Mouse (Mus musculus): ENCODE results near the gene Ms4a13. TPM values are rescaled to one million over a fixed set of nuclear protein-coding genes. Genes with fewer than 3 reads are reported as not detected.
"Not testable (repeated sequence)": the region's sequence is repeated elsewhere in the genome, so short reads cannot be mapped to it uniquely, and the experiment has no call there.

Gene Ms4a13
- total RNA-seq (2021) = not detected
- long read RNA-seq, experiment 1 = 0 reads
- long read RNA-seq, experiment 2 = 0 reads

GRCm38 (mm10) chr19:11196546-11196945 is at the start of gene Ms4a13:
Ms4a13 (minus strand) TSS chr19:11196737.
- intact Hi-C loops (cut with DNase I) = no loop called here
- DNase-seq = no peak

- no peak for DNase-seq
- intact Hi-C loops (cut with DNase I) = no loop called here
Observed at GRCm38 (mm10) chr19:11244230-11244629, 47.7 kb upstream of the Ms4a13 start.

GRCm38 (mm10) chr19:11242560-11242959 is 46.0 kb upstream of the Ms4a13 start:
- intact Hi-C loops (cut with DNase I) = no loop called here
- DNase-seq = no peak

- DNase-seq = no peak
- intact Hi-C loops (cut with DNase I) = no loop called here
Observed at GRCm38 (mm10) chr19:11235820-11236219, 39.3 kb upstream of the Ms4a13 start.

- intact Hi-C loops (cut with DNase I) = no loop called here
- DNase-seq = no peak
Observed at GRCm38 (mm10) chr19:11234921-11235735, 38.6 kb upstream of the Ms4a13 start.

GRCm38 (mm10) chr19:11234244-11234643 is 37.7 kb upstream of the Ms4a13 start:
- DNase-seq = no peak
- intact Hi-C loops (cut with DNase I) = no loop called here

GRCm38 (mm10) chr19:11232348-11232747 is 35.8 kb upstream of the Ms4a13 start, which contains the start of gene Ms4a12:
Ms4a12 (minus strand) TSS chr19:11232448.
- no peak for DNase-seq
- intact Hi-C loops (cut with DNase I) = no loop called here

- intact Hi-C loops (cut with DNase I) = no loop called here
- DNase-seq = no peak
Observed at GRCm38 (mm10) chr19:11192552-11192951, 4.0 kb downstream of the Ms4a13 start.

- intact Hi-C loops (cut with DNase I) = no loop called here
- peak; percentile 8 to 14 for DNase-seq
Observed at GRCm38 (mm10) chr19:11184121-11184520, 12.4 kb downstream of the Ms4a13 start.

- intact Hi-C loops (cut with DNase I) = no loop called here
- no peak for DNase-seq
Observed at GRCm38 (mm10) chr19:11177464-11177863, 19.1 kb downstream of the Ms4a13 start.

- DNase-seq = peak in 1 of 2 experiments; percentile 5
- intact Hi-C loops (cut with DNase I) = no loop called here
Observed at GRCm38 (mm10) chr19:11165172-11165571, 31.4 kb downstream of the Ms4a13 start, which contains the start of gene 1700025F22Rik. 1700025F22Rik (minus strand) TSS chr19:11165320.

- DNase-seq; intact Hi-C loops (cut with DNase I): not testable (repeated sequence)
Observed at GRCm38 (mm10) chr19:11157890-11158289, 38.6 kb downstream of the Ms4a13 start.

GRCm38 (mm10) chr19:11135336-11135735 is 61.2 kb downstream of the Ms4a13 start:
- no peak for DNase-seq
- intact Hi-C loops (cut with DNase I) = no loop called here

- no peak for DNase-seq
- intact Hi-C loops (cut with DNase I) = no loop called here
Observed at GRCm38 (mm10) chr19:11134852-11135251, 61.7 kb downstream of the Ms4a13 start.

- DNase-seq; intact Hi-C loops (cut with DNase I): not testable (repeated sequence)
Observed at GRCm38 (mm10) chr19:11130776-11131175, 65.8 kb downstream of the Ms4a13 start, which contains the start of gene 1700017D01Rik. 1700017D01Rik (minus strand) TSS chr19:11130876.

GRCm38 (mm10) chr19:11129702-11130101 is 66.8 kb downstream of the Ms4a13 start:
- DNase-seq = no peak
- intact Hi-C loops (cut with DNase I) = no loop called here

- intact Hi-C loops (cut with DNase I) = not testable (repeated sequence)
- peak; percentile 18 to 35 for DNase-seq
Observed at GRCm38 (mm10) chr19:11121016-11121420, 75.5 kb downstream of the Ms4a13 start.

Other genes starting within 250 kb of the Ms4a13 start
- gene Ccdc86, start 247.5 kb downstream of the Ms4a13 start, total RNA-seq (2021) = 1 to 10 TPM; 5.3 to 6.4 TPM
- gene Ms4a10, start 222.1 kb downstream of the Ms4a13 start, total RNA-seq (2021) = not detected
- gene Ms4a15, start 203.5 kb downstream of the Ms4a13 start, total RNA-seq (2021) = not detected
- gene Ms4a18, start 178.7 kb downstream of the Ms4a13 start, total RNA-seq (2021) = not detected
- 1 to 10 TPM; 1.8 to 2.7 TPM for gene Ms4a8a, start 115.6 kb downstream of the Ms4a13 start, total RNA-seq (2021)
- gene 1700017D01Rik, start 65.9 kb downstream of the Ms4a13 start, total RNA-seq (2021) = not detected
- gene 1700025F22Rik, start 31.4 kb downstream of the Ms4a13 start, total RNA-seq (2021) = not detected
- not detected for gene Ms4a12, start 35.7 kb upstream of the Ms4a13 start, total RNA-seq (2021)
- gene Ms4a1, start 69.5 kb upstream of the Ms4a13 start, total RNA-seq (2021) = under 1 TPM; 0.59 to 0.74 TPM
- not detected for gene Ms4a5, start 87.1 kb upstream of the Ms4a13 start, total RNA-seq (2021)
- gene Ms4a14, start 117.7 kb upstream of the Ms4a13 start, total RNA-seq (2021) = under 1 TPM in 1 of 2 experiments, not detected in 1; 0.10 TPM
- gene Ms4a7, start 139.4 kb upstream of the Ms4a13 start, total RNA-seq (2021) = 1 to 10 TPM; 1.1 to 1.3 TPM
- gene Ms4a4a, start 178.8 kb upstream of the Ms4a13 start, total RNA-seq (2021) = 10 to 100 TPM in 1 of 2 experiments, 1 to 10 TPM in 1; 7.6 to 10.7 TPM
- under 1 TPM in 1 of 2 experiments, not detected in 1; 0.37 TPM for gene Ms4a4c, start 208.0 kb upstream of the Ms4a13 start, total RNA-seq (2021)
- 1 to 10 TPM in 1 of 2 experiments, under 1 TPM in 1; 0.41 to 1.2 TPM for gene Ms4a4b, start 246.8 kb upstream of the Ms4a13 start, total RNA-seq (2021)